Mouse (Mus musculus): ENCODE data around the gene Mfsd14a. TPM values are rescaled to one million over a fixed set of nuclear protein-coding genes. Genes with fewer than 3 reads are reported as not detected.

Gene Mfsd14a
- polyA plus RNA-seq, 1 experiment from 2014 or later: 62.6 TPM

- no peaks in the 10 kb centered on the region for H3K9me3 ChIP-seq
- WGBS: 88% methylated on average over 6 of the region's 6 CpGs
- no peak overlapping the region for H3K4me3 ChIP-seq
- no peak for ATAC-seq (ENCODE audit: low FRiP score)
- no peak overlapping the region for H3K27ac ChIP-seq
- peaks cover 60% of the 10 kb centered on the region for H3K36me3 ChIP-seq
- no peaks in the 10 kb centered on the region for H3K27me3 ChIP-seq
- no peak overlapping the region for H3K4me2 ChIP-seq
- H3K4me1 ChIP-seq (replicated peaks): no peaks in the 10 kb centered on the region
- no peak overlapping the region for H3K9ac ChIP-seq
Measured at GRCm38 (mm10) chr3:116618855-116619254, 43.6 kb downstream of the Mfsd14a start.

- no peak overlapping the region for H3K9ac ChIP-seq
- no peak overlapping the region for H3K4me2 ChIP-seq
- no peak for ATAC-seq (ENCODE audit: low FRiP score)
- H3K27me3 ChIP-seq: no peaks in the 10 kb centered on the region
- H3K9me3 ChIP-seq: no peaks in the 10 kb centered on the region
- no peak overlapping the region for H3K4me3 ChIP-seq
- no peak overlapping the region for H3K27ac ChIP-seq
- no peaks in the 10 kb centered on the region for H3K4me1 ChIP-seq (replicated peaks)
- 88% methylated on average over 8 of the region's 8 CpGs for WGBS
- peaks cover 52% of the 10 kb centered on the region for H3K36me3 ChIP-seq
Measured at GRCm38 (mm10) chr3:116615318-116616068, 47.0 kb downstream of the Mfsd14a start.

GRCm38 (mm10) chr3:116614295-116614892 is 48.1 kb downstream of the Mfsd14a start, which contains the start of gene Trmt13:
Gene Trmt13 (minus strand): TSS chr3:116614587.
- Histone ChIP-seq H3K4me2 (no peak within 1 kb of the TSS), H3K4me3 (no peak within 1 kb of the TSS), H3K9ac (no peak within 1 kb of the TSS), H3K27me3 (no peaks in the 10 kb centered on the region), H3K4me1 (replicated peaks) (no peaks in the 10 kb centered on the region), H3K36me3 (peaks cover 55% of the 10 kb centered on the region), H3K27ac (no peak within 1 kb of the TSS), H3K9me3 (no peaks in the 10 kb centered on the region)
- ATAC-seq (ENCODE audit: low FRiP score): no peak
- 84% methylated on average over 10 of the region's 10 CpGs for WGBS

GRCm38 (mm10) chr3:116604570-116604969 is 57.9 kb downstream of the Mfsd14a start:
- no peaks in the 10 kb centered on the region for H3K4me1 ChIP-seq (replicated peaks)
- no peak for ATAC-seq (ENCODE audit: low FRiP score)
- H3K4me3 ChIP-seq: no peak overlapping the region
- no peak overlapping the region for H3K4me2 ChIP-seq
- H3K27me3 ChIP-seq: no peaks in the 10 kb centered on the region
- no peak overlapping the region for H3K27ac ChIP-seq
- H3K9ac ChIP-seq: no peak overlapping the region
- H3K36me3 ChIP-seq: peaks cover 26% of the 10 kb centered on the region
- no peaks in the 10 kb centered on the region for H3K9me3 ChIP-seq
- WGBS: 68% methylated on average over 9 of the region's 9 CpGs

- Histone ChIP-seq H3K27ac (no peak overlapping the region), H3K9me3 (no peaks in the 10 kb centered on the region), H3K9ac (no peak overlapping the region), H3K4me1 (replicated peaks) (no peaks in the 10 kb centered on the region), H3K4me3 (no peak overlapping the region), H3K4me2 (no peak overlapping the region), H3K27me3 (no peaks in the 10 kb centered on the region), H3K36me3 (0 out of 2 replicates have a peak, but pooled peaks cover 3% of the 10 kb centered on the region)
- no peak for ATAC-seq (ENCODE audit: low FRiP score)
- 89% methylated on average over 5 of the region's 5 CpGs for WGBS
Measured at GRCm38 (mm10) chr3:116601781-116602180, 60.7 kb downstream of the Mfsd14a start.

- Histone ChIP-seq H3K27ac (no peak overlapping the region), H3K9me3 (no peaks in the 10 kb centered on the region), H3K9ac (no peak overlapping the region), H3K27me3 (no peaks in the 10 kb centered on the region), H3K36me3 (0 out of 2 replicates have a peak, but pooled peaks cover 1% of the 10 kb centered on the region), H3K4me2 (no peak overlapping the region), H3K4me3 (no peak overlapping the region), H3K4me1 (replicated peaks) (peaks cover 1% of the 10 kb centered on the region)
- no peak for ATAC-seq (ENCODE audit: low FRiP score)
- WGBS: 91% methylated on average over 5 of the region's 5 CpGs
Measured at GRCm38 (mm10) chr3:116601005-116601404, 61.5 kb downstream of the Mfsd14a start.

GRCm38 (mm10) chr3:116599705-116600104 is 62.8 kb downstream of the Mfsd14a start:
- H3K9me3 ChIP-seq: no peaks in the 10 kb centered on the region
- H3K4me1 ChIP-seq (replicated peaks): peaks cover 9% of the 10 kb centered on the region
- 95% methylated on average over 2 of the region's 2 CpGs for WGBS
- H3K9ac ChIP-seq: no peak overlapping the region
- no peaks in the 10 kb centered on the region for H3K36me3 ChIP-seq
- H3K4me2 ChIP-seq: no peak overlapping the region
- H3K4me3 ChIP-seq: no peak overlapping the region
- ATAC-seq (ENCODE audit: low FRiP score): no peak
- no peak overlapping the region for H3K27ac ChIP-seq
- H3K27me3 ChIP-seq: no peaks in the 10 kb centered on the region

- 10% methylated on average over 10 of the region's 10 CpGs for WGBS
- no peak overlapping the region for H3K27ac ChIP-seq
Measured at GRCm38 (mm10) chr3:116595603-116595991, 66.9 kb downstream of the Mfsd14a start.

GRCm38 (mm10) chr3:116594728-116595602 is 67.5 kb downstream of the Mfsd14a start, which contains the start of gene Sass6:
Gene Sass6 (plus strand): TSS chr3:116594982.
- H3K36me3 ChIP-seq: peaks cover 18% of the 10 kb centered on the region
- peaks cover 17% of the 10 kb centered on the region for H3K4me1 ChIP-seq (replicated peaks)
- H3K9ac ChIP-seq: peak within 1 kb of the TSS; percentile 84
- peak; percentile 98 for ATAC-seq (ENCODE audit: low FRiP score)
- peak within 1 kb of the TSS; percentile 77 for H3K4me2 ChIP-seq
- H3K27me3 ChIP-seq: no peaks in the 10 kb centered on the region
- no peaks in the 10 kb centered on the region for H3K9me3 ChIP-seq
- under 1% methylated on average over 65 of the region's 65 CpGs for WGBS
- H3K27ac ChIP-seq: peak within 1 kb of the TSS; percentile 92
- peak within 1 kb of the TSS; percentile 86 for H3K4me3 ChIP-seq

More at GRCm38 (mm10) chr3:116595603-116595991, 66.9 kb downstream of the Mfsd14a start:
- Histone ChIP-seq H3K36me3 (peaks cover 12% of the 10 kb centered on the region), H3K4me3 (peak overlapping the region; percentile 86), H3K4me1 (replicated peaks) (peaks cover 17% of the 10 kb centered on the region), H3K9me3 (no peaks in the 10 kb centered on the region), H3K9ac (peak overlapping the region; percentile 75), H3K27me3 (no peaks in the 10 kb centered on the region), H3K4me2 (peak overlapping the region; percentile 77)
- ATAC-seq (ENCODE audit: low FRiP score): no peak

- Histone ChIP-seq H3K4me3 (peak overlapping the region; percentile 86), H3K9me3 (no peaks in the 10 kb centered on the region), H3K9ac (peak overlapping the region; percentile 84), H3K27ac (peak overlapping the region; percentile 92), H3K4me2 (peak overlapping the region; percentile 52), H3K4me1 (replicated peaks) (peaks cover 17% of the 10 kb centered on the region), H3K36me3 (peaks cover 26% of the 10 kb centered on the region), H3K27me3 (no peaks in the 10 kb centered on the region)
- ATAC-seq (ENCODE audit: low FRiP score): peak; percentile 84
- 2% methylated on average over 22 of the region's 22 CpGs for WGBS
Measured at GRCm38 (mm10) chr3:116594076-116594727, 68.3 kb downstream of the Mfsd14a start.

- Histone ChIP-seq H3K9ac (no peak overlapping the region), H3K4me3 (no peak overlapping the region), H3K4me2 (no peak overlapping the region), H3K9me3 (no peaks in the 10 kb centered on the region), H3K4me1 (replicated peaks) (no peaks in the 10 kb centered on the region), H3K27ac (no peak overlapping the region), H3K36me3 (peaks cover 65% of the 10 kb centered on the region), H3K27me3 (no peaks in the 10 kb centered on the region)
- ATAC-seq (ENCODE audit: low FRiP score): no peak
- 96% methylated on average over 9 of the region's 9 CpGs for WGBS
Measured at GRCm38 (mm10) chr3:116582201-116582600, 80.3 kb downstream of the Mfsd14a start.

All from hindbrain, embryonic 13.5 days (tissue).